Mouse (Mus musculus) lung, postnatal 14 days (tissue): Measurements from ENCODE around the gene Map3k3.

Source experiments
- DNase-seq: peaks from one replicate; pipeline ENCODE4 v3.0.0; 2021

The Map3k3 gene

DNA sequence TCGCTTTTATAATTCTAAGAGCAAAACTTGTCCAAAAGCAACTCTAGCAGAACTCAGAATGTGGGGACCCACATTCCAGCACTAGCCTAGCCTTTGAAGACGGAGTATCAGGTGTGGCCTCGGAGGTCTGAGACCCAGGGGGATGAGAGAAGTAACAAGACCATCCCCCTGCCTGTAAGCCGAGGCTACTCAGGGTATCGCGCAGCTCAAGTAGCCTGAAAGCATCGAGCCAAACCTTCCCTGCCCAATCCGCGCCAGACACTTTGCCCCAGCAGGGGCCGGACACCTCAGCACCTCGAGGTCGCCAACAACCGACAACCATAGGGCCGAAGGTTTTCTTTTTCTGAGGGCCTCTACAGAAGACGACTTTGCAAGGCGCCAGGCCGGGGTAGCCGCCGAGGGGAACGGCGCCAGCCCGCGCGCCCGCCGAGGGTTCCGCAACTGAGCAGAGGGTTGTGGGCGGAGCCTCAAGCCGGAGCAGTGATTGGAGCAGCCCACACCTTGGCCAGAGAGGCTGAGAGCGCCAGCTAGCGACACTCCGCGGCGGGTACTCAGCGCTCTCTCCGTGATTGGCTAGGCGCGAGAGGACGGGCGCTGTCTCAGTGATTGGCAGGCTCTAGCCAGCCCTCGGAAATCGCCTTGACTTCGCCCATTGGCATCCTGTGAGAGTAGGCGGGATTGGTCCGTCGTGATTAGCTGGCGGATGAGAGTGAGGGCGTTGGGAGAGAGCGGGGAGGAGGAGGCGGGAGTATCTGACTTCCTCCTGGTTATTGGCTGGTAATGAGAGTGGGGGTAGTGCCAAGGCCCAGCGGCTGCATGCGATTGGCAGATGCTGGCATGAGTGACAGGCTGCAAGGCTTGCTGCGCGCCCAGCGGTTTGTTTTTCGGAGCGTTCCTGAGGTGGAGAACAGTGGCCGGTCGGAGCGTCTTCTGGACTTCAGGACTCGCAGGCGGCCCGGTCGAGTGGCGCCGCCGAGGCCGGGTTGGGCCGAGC is at the start of gene Map3k3:
Map3k3 (plus strand) TSS at position 906 of the 994 bp plus-strand sequence.
- peak; percentile 98 for DNase-seq

DNA sequence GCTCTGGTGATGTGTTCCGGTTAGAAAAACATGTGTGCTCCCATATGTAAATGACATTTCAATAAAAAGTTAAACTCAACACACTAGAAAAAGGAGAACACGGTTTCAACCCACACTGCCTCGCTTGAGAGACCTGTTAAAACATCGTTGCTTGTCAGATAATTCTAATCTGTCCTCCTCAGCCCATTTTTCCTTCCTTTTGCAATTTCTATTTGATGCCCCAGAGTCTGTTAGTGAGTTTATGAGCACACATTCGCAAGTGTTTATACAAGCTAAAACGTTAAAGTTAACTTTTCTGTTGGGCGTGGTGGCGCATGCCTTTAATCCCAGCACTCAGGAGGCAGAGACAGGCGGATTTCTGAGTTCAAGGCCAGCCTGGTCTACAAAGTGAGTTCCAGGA is 49.4 kb upstream of the Map3k3 start:
- no peak for DNase-seq

DNA sequence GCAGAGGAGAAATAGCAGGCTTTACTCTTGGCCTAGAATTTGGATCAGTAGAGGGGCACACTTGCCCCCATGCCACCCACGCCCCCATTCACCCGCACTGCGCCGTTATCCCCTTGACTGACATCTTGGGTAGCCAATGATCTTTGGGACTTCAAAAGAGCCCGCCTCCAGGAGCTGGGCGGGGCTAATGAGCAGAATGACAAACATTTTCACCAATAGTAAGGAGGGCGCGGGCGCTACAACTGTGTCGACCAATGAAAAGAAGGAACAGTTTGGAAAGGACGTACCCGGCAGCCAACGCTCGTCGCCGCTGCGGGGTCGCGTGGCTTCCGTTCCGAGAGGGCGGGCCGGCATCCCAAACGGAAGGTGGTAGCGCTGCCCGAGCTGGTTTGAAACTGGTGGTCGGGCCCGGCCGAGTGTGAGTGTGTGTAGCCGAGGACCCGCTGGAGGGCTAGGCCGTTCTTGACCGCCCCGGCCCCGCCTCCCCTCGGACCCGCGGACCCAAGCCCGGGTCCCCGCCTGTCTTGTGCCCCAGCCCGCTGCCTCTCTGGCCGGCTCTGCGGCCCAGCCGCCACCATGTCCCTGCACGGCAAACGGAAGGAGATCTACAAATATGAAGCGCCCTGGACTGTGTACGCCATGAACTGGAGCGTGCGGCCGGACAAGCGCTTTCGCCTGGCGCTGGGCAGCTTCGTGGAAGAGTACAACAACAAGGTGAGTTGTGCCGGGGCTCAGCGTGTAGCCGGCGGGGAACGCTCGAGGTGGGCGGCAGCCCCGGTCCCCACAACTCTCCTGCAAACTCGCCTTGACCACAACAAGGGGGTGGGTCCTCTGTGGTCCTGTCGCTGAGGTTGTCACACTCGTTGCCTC is 47.6 kb upstream of the Map3k3 start, which contains the start of gene Dcaf7:
Dcaf7 (plus strand) TSS at position 325 of the 870 bp plus-strand sequence.
- peak; percentile 95 for DNase-seq

DNA sequence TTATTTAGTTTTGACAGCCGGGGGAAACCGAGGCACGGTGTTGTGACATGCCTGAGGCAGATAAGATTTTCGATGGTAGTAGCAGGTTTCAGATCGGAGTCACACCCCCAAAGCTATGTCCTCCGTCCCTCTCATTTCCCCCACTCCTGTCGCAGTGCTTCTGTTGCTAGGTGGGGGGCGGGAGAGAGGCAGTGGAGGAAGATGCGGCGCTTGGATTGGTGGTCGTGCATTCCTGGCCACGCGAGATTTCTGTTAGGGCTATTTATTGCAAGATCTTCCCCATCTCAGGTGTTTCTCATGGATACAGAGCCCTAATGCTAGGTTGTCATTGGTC is 47.0 kb upstream of the Map3k3 start:
- no peak for DNase-seq

DNA sequence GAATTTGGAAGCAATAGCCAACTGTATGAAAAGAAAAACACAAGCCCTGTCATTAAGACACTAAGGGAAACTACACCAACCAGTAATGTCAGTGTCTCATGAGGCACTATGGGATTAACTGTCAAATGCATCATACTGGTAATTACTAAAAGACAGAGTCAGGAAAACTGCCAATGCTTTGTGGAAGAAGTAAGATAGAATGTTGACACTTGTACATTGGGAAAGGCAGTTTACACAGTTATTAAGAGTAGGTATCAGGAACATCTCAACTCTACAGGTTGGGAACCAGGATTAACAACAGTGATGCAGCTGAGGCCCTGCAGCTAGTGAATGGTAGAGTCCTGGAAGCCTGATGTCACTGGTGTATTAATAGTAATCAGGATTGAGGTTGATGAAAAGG is 40.1 kb upstream of the Map3k3 start:
- DNase-seq = no peak

DNA sequence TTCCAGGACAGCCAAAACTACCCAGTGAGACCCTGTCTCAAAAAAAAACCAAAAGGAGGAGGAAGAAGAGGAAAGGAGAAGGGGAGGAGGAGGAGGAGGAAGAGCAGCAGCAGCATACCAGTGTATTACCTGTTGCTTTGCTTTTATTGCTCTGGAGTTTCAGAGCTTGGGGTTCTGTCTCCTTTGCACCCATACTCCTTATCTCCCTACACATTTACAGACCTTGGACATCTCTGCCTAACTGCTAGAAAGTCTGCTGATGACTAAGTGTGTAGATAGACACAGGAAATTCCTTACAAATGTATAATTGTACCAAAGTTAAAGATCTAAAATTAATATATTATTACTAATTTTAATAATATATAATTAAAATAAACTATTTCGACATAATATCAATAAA is 39.2 kb upstream of the Map3k3 start:
- no peak for DNase-seq

DNA sequence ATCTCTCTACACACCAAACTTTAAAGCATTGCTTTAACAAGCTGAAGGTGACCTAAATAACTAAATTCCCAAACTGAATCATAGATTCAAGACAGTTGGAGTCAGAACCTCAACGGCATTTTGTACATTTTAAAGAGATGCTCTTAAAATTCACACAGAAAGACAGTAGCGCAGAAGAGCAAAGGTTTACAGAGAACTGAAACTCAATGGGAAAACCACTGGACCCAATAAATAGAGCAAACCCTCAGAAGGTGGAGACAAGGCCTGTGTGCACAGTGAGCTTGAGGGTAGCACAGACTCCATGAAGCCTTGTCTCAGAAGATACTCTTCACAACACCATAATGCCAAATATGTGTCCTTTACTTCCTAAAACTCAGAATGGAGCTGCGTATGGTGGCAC is 38.6 kb upstream of the Map3k3 start:
- DNase-seq = no peak

DNA sequence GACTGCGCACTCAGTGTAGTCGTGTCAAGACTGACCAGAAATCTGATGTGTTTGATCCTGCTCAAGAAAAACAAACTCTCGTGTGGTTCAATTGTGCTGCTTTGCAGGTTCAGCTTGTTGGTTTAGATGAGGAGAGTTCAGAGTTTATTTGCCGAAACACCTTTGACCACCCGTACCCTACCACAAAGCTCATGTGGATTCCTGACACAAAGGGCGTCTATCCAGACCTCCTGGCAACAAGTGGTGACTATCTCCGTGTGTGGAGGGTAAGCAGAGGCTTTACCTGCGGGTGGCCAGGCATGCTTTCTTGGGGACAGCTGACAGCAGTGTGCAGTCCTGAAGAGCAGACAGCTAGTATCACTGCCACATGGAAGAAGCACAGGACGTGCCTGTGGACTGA is 37.8 kb upstream of the Map3k3 start:
- no peak for DNase-seq

DNA sequence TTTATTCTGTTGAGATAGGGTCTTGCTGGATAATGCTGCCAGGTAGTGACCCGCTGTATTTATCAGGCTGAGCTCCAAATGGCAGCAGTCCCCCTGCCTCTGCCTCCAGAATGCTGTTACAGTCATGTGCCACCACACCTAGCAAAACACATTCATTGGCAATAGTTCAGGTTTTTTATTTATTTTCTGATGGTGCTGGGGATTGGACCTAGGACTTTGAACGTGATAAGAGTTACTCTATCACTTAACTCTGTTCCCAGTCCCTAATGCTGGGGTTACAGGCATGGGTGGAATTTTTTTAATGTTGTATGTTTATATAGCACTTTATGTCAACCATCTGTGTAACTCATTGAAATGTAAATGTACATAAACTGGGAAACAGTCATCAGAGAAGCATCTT is 30.5 kb upstream of the Map3k3 start:
- no peak for DNase-seq

DNA sequence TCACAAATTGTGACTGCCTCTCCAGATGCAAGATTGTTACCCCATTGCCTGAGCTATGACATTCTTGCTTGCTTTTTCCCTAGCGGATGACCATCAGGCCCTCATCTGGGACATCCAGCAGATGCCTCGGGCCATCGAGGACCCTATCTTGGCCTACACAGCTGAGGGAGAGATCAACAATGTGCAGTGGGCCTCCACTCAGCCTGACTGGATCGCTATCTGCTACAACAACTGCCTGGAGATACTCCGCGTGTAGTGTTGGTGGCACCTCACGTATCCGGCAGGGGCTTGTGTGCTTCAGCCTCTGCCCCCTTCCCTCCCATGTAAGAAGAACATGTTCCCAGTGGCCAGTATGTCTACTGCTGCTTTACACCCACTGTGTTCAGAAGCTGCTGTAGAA is 29.8 kb upstream of the Map3k3 start:
- no peak for DNase-seq

DNA sequence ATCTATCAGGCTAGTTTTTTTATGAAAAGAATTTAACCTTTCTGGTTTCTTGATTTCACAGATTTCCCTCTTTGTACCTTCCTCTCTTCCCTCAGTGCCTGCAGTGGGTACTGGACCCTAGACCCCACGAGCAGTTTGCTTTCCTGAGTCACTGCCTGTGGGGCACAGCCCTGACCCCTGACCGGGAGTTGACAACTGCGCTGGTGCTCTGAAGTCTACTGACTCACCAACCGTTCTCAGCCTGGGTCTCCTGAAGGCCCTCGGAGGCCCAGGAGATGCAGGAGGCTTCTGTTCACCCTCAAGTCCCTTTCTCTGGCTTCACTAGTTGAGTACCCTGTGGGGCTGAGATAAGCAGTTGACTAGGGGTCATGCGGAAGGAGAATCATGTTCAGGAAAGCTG is 29.1 kb upstream of the Map3k3 start:
- no peak for DNase-seq

DNA sequence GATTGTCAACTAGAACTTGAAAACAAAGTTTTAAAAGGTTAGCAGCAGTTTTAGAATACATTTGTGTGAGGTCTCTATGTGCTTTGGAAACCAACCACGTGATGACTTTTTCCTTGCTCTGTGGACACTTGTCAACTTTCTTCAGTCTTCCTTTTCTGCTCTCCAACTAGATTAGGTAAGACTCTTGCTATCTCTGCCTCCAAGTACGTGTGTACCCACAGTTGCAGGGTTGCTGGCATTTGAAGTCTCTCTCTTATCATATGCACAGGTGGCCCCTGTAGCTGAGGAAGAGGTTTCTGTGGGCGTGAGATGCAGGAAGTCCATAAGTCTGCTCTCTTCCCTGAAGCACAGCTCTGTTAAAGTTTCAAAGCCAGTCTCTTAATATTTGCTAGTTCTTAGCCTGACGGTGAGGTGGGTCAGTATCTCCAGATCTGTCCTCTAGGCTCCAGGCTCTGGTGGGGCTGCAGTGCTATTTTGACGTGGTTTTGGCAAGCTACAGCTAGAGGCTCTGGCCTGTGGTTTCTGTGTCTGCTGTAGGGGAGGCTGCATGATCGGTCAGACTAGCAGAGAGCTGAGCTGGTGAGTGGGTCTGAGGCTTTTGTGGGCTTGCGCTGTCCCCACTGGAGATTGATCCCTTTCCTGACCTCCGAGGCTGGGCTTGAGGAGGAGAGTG is 27.5 kb upstream of the Map3k3 start:
- DNase-seq = no peak

DNA sequence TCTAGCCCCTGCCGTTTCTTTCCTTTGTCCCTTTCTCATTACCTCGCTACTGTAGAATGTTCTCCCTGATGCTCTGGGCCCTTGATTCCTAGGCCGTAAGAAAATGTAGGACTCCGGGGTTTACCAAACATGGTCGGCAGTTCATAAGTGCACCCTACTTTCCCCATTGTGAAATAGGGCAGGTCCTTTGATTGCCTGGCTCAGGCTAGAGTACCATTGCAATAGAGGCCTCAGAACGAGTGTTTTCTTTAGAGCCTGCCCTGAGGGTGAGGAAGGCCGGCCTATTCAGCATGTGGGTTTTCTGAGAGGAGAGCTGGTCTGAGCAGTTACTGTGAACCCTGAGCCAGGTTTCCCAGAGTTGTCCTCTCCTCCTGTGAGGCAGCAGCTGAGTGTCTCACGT is 26.4 kb upstream of the Map3k3 start:
- no peak for DNase-seq

DNA sequence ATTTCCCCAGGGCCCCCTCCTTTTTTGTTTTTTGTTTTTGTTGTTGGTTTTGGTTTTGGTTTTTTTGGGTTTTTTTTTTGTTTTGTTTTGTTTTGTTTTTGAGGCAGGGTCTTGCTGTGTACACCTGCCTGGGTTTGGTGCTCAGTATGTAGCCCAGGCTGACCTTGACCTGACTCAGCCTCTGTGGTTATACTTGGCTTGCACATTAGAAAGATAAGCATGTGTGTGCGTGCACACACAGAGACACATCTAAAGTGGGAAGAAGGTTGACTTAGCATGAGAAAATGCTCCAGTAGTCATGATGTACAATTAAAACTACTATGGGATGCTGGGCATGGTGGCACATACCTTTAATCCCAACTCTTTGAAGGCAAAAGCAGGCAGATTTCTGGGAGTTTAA is 23.9 kb upstream of the Map3k3 start:
- no peak for DNase-seq

DNA sequence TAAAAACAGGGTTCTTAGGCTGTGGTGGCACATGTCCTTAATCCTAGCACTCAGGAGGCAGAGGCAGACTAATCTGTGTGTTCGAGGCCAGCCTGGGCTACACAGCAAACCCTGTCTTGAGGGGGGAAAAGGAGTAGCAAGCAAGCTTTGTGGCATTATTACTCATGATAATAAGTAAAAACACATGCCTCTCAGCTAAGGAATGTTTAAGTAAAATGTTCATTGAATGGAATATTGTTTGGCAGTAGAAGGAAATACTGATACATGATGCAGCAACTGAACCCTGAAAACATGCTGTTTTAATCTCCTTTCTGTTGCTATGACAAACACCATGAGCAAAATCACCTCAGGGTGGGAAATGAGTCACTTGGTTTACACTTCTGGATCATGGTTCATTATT is 23.1 kb upstream of the Map3k3 start:
- DNase-seq = no peak

DNA sequence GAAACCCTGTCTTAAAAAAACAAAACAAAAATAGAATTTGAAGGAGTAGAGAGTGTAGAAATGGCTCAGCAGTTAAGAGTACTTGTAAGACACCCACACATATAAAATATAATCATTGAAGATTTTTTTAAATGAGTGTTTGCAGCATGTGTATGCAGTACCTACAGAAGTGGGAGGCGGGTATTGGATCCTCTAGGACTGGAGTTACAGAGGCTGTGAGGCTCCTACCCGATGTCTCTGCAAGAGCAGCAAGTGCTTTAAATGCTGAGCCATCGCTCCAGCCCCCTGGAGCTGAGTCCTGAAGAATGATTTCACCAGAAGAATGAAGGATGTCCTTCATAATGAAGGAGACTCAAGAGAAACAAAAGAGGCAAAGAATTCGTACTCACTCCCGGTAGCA is 20.7 kb upstream of the Map3k3 start:
- no peak for DNase-seq

DNA sequence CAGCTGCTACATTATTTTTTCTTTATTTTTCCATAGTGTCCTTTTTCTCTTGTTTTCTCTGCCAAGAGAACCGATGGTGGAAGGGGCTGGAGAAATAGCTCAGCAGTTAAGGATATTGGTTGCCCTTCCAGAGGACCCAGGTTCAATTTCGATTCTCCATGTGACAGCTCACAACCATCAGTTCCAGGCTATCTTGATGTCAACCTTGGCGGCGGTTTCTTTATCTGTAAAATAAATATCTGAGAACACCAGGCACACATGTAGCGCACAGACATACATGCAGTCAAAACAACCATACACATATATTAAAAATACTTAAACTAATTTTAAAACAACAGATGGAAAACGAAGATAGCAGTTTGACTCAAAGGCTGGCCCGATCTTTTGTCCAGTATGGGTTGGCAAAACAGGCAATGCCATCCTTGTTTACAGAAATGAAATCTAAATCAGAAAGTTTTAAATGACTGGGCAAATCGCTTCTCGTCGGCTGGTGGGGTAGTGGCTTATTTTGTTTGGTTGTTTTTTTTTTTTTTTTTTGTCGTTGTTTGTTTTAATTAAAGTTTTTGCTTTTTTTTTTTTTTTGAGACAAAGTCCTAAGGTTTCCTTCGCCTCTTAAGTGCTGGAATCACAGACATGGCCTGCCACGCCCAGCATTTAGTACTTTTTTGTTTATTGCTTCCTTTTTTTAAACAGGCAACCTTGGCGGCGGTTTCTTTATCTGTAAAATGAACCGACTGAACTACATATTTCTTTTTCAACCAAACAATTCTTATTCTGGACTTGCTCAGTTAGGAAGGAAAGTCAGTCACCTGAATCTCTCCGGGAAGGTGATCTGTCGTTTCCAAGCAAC is 19.1 kb upstream of the Map3k3 start:
- DNase-seq = no peak

DNA sequence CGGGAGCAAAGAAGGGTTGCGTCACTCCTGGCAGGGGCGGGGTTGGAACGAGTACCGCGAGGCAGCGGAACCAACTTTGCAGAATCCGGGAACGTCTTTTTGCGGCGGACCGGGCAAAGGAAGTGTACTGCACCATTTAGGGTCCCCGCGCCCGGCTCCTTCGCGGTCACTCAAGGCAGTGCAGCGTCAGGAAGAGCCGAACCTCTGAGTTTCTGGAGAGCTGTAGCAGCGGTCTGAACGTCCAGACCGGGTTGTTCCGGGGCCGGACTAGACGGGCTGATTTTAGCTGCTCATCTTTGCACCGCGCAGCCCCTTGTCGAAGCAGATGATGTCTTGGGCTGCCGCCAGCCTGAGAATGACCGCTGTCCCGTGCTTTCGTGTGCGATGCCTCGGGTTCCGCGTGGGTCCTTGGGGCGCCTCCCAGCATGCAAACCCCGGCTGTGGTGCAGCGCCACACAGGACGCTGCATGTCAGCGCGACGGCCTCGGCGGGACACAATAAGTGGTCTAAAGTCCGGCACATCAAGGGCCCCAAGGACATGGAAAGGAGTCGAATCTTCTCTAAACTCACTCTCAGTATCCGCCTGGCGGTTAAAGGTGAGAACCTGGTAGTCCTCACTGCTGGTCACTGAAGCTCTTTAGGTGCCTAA is 18.4 kb upstream of the Map3k3 start, which contains the start of gene Taco1:
Taco1 (plus strand) TSS at position 139 of the 649 bp plus-strand sequence.
- DNase-seq = peak; percentile 98

DNA sequence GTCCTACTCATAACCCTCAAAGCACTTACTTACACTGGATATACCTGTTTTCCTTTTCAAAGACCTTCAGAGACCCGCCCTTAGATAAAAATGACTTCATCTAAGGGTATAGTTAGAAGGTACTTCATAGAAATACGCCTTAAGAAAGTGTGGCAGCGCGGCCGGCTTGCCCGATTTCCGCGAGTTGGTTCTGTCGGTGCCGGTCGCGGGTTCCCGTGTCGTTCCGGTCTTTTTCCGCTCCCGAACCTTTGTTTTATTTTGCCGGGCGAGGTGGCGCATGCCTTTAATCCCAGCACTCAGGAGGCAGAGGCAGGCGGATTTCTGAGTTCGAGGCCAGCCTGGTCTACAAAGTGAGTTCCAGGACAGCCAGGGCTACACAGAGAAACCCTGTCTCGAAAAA is 17.8 kb upstream of the Map3k3 start:
- peak; percentile 28 for DNase-seq

DNA sequence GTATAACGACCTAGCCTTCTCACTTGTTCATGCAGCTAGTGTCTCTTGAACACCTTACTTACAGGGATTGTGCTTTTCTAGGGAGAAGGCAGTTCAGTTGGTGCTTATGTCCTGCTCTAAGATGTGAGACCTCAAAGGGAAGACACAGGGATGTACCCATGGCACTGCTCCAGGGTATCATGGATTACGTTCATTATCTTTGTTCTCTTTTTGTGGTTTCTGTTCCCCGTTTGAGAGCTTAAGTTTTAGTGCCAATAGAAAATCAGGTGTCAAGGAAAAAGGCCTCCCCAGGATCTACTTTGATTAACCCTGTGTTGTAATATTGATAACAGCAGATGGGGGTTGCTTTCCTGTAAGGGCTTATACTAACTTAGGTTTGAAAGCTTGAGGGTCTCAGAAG is 10.6 kb upstream of the Map3k3 start:
- no peak for DNase-seq

DNA sequence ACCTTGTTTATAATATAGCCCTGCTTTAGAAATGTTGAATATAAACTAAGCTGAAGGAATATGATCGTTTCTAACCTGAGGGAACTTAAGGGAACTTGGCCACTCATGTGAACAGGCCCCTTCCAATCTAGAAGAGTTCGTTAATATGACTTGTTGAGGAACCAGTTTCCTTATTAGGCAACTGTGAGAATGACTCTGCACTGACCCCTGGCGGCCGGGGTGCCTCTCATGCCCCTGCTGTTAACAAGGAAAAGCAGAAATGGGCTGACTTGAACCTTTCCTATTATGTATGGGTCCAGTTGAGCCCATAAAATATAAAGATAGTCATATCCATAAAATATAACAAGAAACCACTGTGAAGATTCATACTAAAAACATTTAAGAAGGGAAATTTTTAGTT is 8.1 kb upstream of the Map3k3 start:
- peak; percentile 87 for DNase-seq
